Mouse (Mus musculus) liver, embryonic 14.5 days (tissue): ENCODE results near the gene Tenm2. TPM values are rescaled to one million over a fixed set of nuclear protein-coding genes. Genes with fewer than 3 reads are reported as not detected.

Source experiments
- ATAC-seq: fragments of 200-750 bp; cut with Nextera tagmentation; 2 replicates; pipeline ENCODE4 v1.8.0; 2017; ENCODE audit warnings: moderate number of reproducible peaks, mild to moderate bottlenecking, moderate library complexity; ENCODE audit not compliant: insufficient read depth
- DNase-seq, 3 experiments: peaks; one replicate each; pipeline ENCODE4 v3.0.0-alpha.2; 2012 to 2013; ENCODE audit warnings: low read depth in 3 of 3, low spot score in 3 of 3
- H3K27ac ChIP-seq: fragments of 300-500 bp; sonication (generic); 2 replicates; pipeline ENCODE4 v1.5.1; 2014; ENCODE audit warnings: moderate library complexity, mild to moderate bottlenecking, control low read depth, inconsistent platforms
- H3K27me3 ChIP-seq: fragments of 300-500 bp; sonication (generic); 2 replicates; pipeline ENCODE4 v1.6.1; 2014; ENCODE audit warnings: mild to moderate bottlenecking, low read length, moderate library complexity; ENCODE audit not compliant: control insufficient read depth, insufficient read depth
- H3K36me3 ChIP-seq: fragments of 300-500 bp; sonication (generic); replicated peaks from 2 replicates; pipeline ENCODE4 v1.6.1; 2014; ENCODE audit warnings: low read depth; ENCODE audit not compliant: control insufficient read depth, insufficient read depth
- H3K4me1 ChIP-seq, 2 experiments: fragments of 200-500 bp in 1 of 2; fragments of 300-500 bp in 1 of 2; sonication (generic) in 1 of 2; replicated peaks; 2 replicates each; pipeline ENCODE4 v1.6.1; 2012 to 2014; ENCODE audit warnings: antibody characterized with exemption in 1 of 2, inconsistent platforms in 1 of 2, low read length in 1 of 2; ENCODE audit not compliant: control insufficient read depth in 2 of 2, insufficient read depth in 2 of 2
- H3K4me2 ChIP-seq: fragments of 300-500 bp; sonication (generic); 2 replicates; pipeline ENCODE4 v1.6.1; 2014; ENCODE audit warnings: low read depth, mild to moderate bottlenecking, control low read depth, moderate library complexity
- H3K4me3 ChIP-seq, 2 experiments: fragments of 200-500 bp in 1 of 2; fragments of 300-500 bp in 1 of 2; sonication (generic) in 1 of 2; 2 replicates each; pipeline ENCODE4 v1.5.1; 2012 to 2014; ENCODE audit warnings: low read depth in 2 of 2, low read length in 2 of 2, mild to moderate bottlenecking in 2 of 2, control low read depth in 1 of 2, inconsistent platforms in 1 of 2, moderate library complexity in 1 of 2; ENCODE audit not compliant: insufficient read depth in 1 of 2
- H3K9ac ChIP-seq: fragments of 300-500 bp; sonication (generic); replicated peaks from 2 replicates; pipeline ENCODE4 v1.6.1; 2014; ENCODE audit warnings: mild to moderate bottlenecking, control low read depth, moderate library complexity
- H3K9me3 ChIP-seq: fragments of 300-500 bp; sonication (generic); 2 replicates; pipeline ENCODE4 v1.6.1; 2016; ENCODE audit warnings: low read length, mixed read lengths; ENCODE audit not compliant: control insufficient read depth
- CTCF ChIP-seq: IDR thresholded peaks from 2 replicates; pipeline ENCODE4 v1.5.1; 2016; ENCODE audit warnings: antibody characterized with exemption, low read depth, control low read depth
- EP300 ChIP-seq: IDR thresholded peaks from 2 replicates; pipeline ENCODE4 v1.6.1; 2016; ENCODE audit warnings: antibody characterized with exemption, low read depth
- WGBS: fragments of 180-500 bp; shearing (Covaris S2); extraction: QIAGEN DNeasy Blood & Tissue Kit; methylation state at CpG from one replicate; pipeline ENCODE4 v1.1.7; 2014; ENCODE audit not compliant: insufficient replicate concordance; 5-methylcytosine and 5-hydroxymethylcytosine counted together
- polyA plus RNA-seq, 2 experiments: library from polyadenylated mRNA; depleted of rRNA in 1 of 2; stranded (reverse) in 1 of 2; unstranded in 1 of 2; fragments of >200 nt; fragmentation: Nextera tagmentation in 1 of 2; extraction: Ambion mirVana in 1 of 2; gene quantifications; 2 replicates each; pipeline versions ENCODE4 v1.2.1 to v1.2.3; 2012 to 2014

The Tenm2 gene
- polyA plus RNA-seq, 2 experiments: 0.06 TPM; not detected in 1

DNA sequence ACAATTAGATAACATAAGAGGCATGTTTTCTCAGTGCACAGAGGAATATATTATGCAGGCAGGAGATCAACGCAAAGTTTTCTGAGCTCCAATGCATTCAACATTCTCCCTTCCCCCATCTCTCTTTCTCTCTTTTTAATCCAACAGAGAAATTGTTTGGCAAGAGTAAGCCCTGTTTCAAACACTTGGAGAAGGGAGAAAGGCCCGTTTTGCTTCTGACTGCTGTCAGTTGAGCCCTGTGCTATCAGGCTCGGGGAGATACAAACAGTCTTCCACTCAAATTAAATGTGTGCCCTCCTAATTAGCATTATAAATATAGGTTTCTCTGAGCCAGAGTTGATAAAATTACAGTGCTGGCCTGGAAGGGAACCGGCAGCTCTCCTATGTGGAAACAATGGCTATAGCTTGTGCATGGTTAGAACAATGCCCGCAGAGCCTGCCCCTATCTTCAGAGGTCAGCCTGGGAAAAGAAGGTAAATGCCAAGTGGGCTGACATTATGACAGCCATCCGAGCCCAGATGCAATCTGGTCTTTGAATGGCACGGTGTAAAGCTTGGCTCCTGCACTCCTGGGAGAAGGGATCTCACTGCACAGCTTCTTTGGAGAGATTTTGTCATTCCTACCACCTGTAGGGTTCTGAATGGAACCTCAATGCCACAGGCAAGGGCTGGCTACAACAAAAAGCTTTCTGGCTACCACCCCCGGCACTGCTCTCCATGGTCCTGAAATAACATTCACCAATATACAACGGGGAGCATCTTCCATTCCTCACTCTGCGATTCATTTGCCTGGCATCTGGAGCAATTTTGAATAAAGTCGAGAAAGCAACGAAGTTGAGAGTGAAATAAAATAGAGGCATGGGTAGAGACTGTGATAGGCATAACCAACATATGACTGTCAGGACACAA, 839.7 kb downstream of the Tenm2 start:
- H3K36me3 ChIP-seq: no peaks in the 10 kb centered on the region
- no peak overlapping the region for H3K4me2 ChIP-seq
- no peaks in the 10 kb centered on the region for H3K27me3 ChIP-seq
- H3K27ac ChIP-seq: no peak overlapping the region
- TF ChIP-seq EP300 (no peak), CTCF (no peak)
- DNase-seq (no peak), ATAC-seq (no peak)
- H3K9me3 ChIP-seq: no peaks in the 10 kb centered on the region
- no peaks in the 10 kb centered on the region for H3K4me1 ChIP-seq
- WGBS: 39% methylated on average over 12 of the region's 12 CpGs
- H3K9ac ChIP-seq: no peak overlapping the region
- no peak overlapping the region for H3K4me3 ChIP-seq

DNA sequence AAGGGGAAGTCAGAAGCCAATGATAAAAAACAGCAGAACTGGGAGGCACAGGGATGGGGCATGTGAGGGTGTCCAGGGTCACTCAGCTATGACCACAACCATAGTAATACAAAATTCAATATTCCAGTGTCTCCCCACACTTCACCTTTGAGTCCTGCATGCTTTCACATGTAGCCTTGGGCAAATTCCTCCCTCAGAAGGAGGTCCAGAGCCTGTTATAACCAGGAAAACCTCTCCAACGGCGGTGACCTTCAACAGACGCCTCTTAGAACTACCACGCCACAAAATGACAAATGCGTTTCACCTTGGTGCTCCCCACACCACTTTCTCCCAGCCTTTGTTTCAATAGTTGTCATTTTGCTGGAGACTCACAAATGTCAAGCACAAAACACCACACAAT, 851.1 kb downstream of the Tenm2 start:
- Histone ChIP-seq H3K4me2 (no peak overlapping the region), H3K9me3 (no peaks in the 10 kb centered on the region), H3K4me3 (no peak overlapping the region), H3K4me1 (no peaks in the 10 kb centered on the region), H3K27me3 (no peaks in the 10 kb centered on the region), H3K9ac (no peak overlapping the region), H3K27ac (no peak overlapping the region), H3K36me3 (no peaks in the 10 kb centered on the region)
- ATAC-seq (no peak), DNase-seq (no peak)
- 68% methylated on average over 5 of the region's 5 CpGs for WGBS
- TF ChIP-seq EP300 (no peak), CTCF (no peak)

DNA sequence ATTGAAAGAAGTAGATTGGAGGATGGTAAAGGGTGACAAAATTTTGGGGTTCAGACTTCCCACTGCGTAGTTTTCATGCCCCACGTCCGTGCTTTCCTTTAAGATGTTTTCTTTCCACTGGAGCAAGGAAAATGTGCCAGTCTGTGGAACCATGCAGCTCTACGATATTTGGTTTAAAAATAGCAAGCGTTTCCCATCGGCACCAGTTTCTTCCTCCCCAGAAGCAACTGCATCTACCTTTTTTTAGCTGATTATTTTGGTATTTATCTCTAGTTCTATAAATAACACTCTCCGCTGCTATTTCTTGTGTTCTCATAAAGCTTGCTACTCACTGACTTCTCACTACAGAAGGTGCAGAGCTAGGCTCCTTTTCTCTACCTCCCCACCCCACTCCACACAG, 864.0 kb downstream of the Tenm2 start:
- H3K9ac ChIP-seq: no peak overlapping the region
- H3K9me3 ChIP-seq: no peaks in the 10 kb centered on the region
- H3K4me3 ChIP-seq: no peak overlapping the region
- H3K27ac ChIP-seq: no peak overlapping the region
- no peak overlapping the region for H3K4me2 ChIP-seq
- WGBS: 62% methylated on average over 7 of the region's 7 CpGs
- no peaks in the 10 kb centered on the region for H3K36me3 ChIP-seq
- TF ChIP-seq EP300 (no peak), CTCF (no peak)
- H3K4me1 ChIP-seq: no peaks in the 10 kb centered on the region
- DNase-seq: no peak
- no peak for ATAC-seq
- no peaks in the 10 kb centered on the region for H3K27me3 ChIP-seq

DNA sequence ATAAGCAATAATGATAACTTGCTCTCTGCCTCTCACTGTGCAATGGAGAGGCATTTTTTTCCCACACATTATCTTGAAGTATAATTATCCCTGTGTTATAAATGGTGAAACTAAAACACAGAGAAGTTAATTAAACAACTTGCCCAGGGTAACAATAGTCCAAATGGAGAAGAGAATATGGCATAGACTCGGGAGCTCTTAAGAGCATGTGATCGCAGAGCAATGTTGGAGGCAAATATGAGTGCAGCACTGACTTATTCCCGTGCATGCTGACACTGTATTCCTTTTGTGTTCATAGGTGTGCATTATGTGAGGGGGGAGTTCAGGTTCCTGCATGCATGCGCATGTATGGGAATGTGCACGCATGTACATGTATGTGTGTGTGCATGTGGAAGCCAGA, 870.7 kb downstream of the Tenm2 start:
- H3K9ac ChIP-seq: no peak overlapping the region
- H3K27ac ChIP-seq: no peak overlapping the region
- no peaks in the 10 kb centered on the region for H3K9me3 ChIP-seq
- DNase-seq (no peak), ATAC-seq (no peak)
- H3K4me1 ChIP-seq: no peaks in the 10 kb centered on the region; a peak in 1 of 4 replicates
- no peak for TF ChIP-seq EP300
- no peak for TF ChIP-seq CTCF
- H3K4me3 ChIP-seq: no peak overlapping the region
- no peak overlapping the region for H3K4me2 ChIP-seq
- no peaks in the 10 kb centered on the region for H3K27me3 ChIP-seq
- 69% methylated on average over 5 of the region's 5 CpGs for WGBS
- H3K36me3 ChIP-seq: no peaks in the 10 kb centered on the region

DNA sequence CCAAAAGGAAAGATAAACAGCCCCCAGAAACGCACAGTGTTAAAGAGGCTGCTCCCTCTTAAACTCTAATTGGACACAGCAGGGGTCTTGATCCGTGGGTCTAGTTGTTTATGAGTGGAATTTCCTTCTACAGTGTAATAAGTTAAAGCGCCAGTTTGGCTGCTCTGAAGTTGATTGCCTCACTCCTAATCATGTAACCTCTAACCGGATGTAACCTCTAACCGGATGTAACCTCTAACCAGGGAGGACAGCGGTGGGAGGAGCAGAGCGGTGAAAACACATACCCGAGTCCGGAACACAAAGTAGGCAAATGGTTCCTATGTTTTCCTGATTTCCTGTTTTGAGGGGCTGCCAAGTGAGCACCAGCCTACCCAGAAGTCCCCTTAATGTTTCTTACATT, 871.3 kb downstream of the Tenm2 start:
- Histone ChIP-seq H3K4me1 (no peaks in the 10 kb centered on the region; a peak in 1 of 4 replicates), H3K9me3 (no peaks in the 10 kb centered on the region), H3K9ac (no peak overlapping the region), H3K27me3 (no peaks in the 10 kb centered on the region), H3K4me3 (no peak overlapping the region), H3K4me2 (no peak overlapping the region), H3K27ac (no peak overlapping the region), H3K36me3 (no peaks in the 10 kb centered on the region)
- DNase-seq: no peak
- 52% methylated on average over 9 of the region's 9 CpGs for WGBS
- no peak for TF ChIP-seq CTCF
- ATAC-seq: no peak
